Mouse (Mus musculus): ENCODE results near the gene Pold4. TPM values are rescaled to one million over a fixed set of nuclear protein-coding genes. Genes with fewer than 3 reads are reported as not detected.
A peak's percentile ranks its signal among the peaks of the same experiment; 100 is the strongest.
"Not testable (repeated sequence)": the region's sequence is repeated elsewhere in the genome, so short reads cannot be mapped to it uniquely, and the experiment has no call there.

Pold4 gene
- polyA plus RNA-seq, 1 experiment from 2014 or later: 32.4 TPM

DNA sequence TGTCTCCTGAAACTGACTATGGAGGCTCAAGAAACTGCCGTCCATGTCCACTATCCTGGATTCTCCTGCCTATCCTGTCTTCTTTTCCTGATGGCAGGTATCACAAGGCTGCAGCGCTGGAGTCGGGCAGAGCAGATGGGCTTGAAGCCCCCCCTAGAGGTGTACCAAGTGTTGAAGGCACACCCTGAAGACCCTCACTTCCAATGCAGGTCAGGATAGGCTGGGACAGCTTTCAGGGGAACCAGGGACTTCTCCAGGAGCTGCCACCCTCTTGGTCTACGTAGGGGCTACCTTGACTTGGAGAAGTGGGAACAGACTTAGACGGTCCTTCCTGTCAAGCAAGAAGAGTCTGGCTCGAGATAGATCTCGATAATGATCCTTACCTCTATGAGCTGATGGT lies 952 bp downstream of the Pold4 start:
- no peaks in the 10 kb centered on the region for H3K36me3 ChIP-seq
- H3K4me2 ChIP-seq: peak overlapping the region; percentile 71
- H3K27me3 ChIP-seq: peaks cover 14% of the 10 kb centered on the region; the same call in 1 of the 2 replicates
- 78% methylated on average over 7 of the region's 7 CpGs for WGBS
- H3K9me3 ChIP-seq: no peaks in the 10 kb centered on the region
- H3K9ac ChIP-seq: no peak overlapping the region
- peaks cover 19% of the 10 kb centered on the region for H3K4me1 ChIP-seq
- peak overlapping the region; percentile 52 for H3K4me3 ChIP-seq
- no peak for ATAC-seq (ENCODE audit: borderline replicate concordance, extremely low read depth, low FRiP score, low TSS enrichment)
- peak overlapping the region; percentile 87 for H3K27ac ChIP-seq

- Histone ChIP-seq H3K9me3 (no peaks in the 10 kb centered on the region), H3K4me1 (peaks cover 13% of the 10 kb centered on the region), H3K27me3 (peaks cover 3% of the 10 kb centered on the region; the same call in 1 of the 2 replicates), H3K4me2 (no peak overlapping the region), H3K27ac (no peak overlapping the region), H3K36me3 (no peaks in the 10 kb centered on the region), H3K4me3 (no peak overlapping the region), H3K9ac (no peak overlapping the region)
- no peak for ATAC-seq (ENCODE audit: borderline replicate concordance, extremely low read depth, low FRiP score, low TSS enrichment)
- WGBS: 66% methylated on average over 4 of the region's 4 CpGs
Observed at GRCm38 (mm10) chr19:4234548-4234947, 2.8 kb downstream of the Pold4 start.

- H3K27ac ChIP-seq: no peak overlapping the region
- H3K9ac ChIP-seq: no peak overlapping the region
- 54% methylated on average over 8 of the region's 8 CpGs for WGBS
- no peak overlapping the region for H3K4me3 ChIP-seq
- no peak overlapping the region for H3K4me2 ChIP-seq
- no peaks in the 10 kb centered on the region for H3K36me3 ChIP-seq
- no peaks in the 10 kb centered on the region for H3K9me3 ChIP-seq
- no peaks in the 10 kb centered on the region for H3K4me1 ChIP-seq
- ATAC-seq (ENCODE audit: borderline replicate concordance, extremely low read depth, low FRiP score, low TSS enrichment): no peak
- H3K27me3 ChIP-seq: no peaks in the 10 kb centered on the region
Observed at GRCm38 (mm10) chr19:4240247-4240668, 8.6 kb downstream of the Pold4 start.

GRCm38 (mm10) chr19:4242416-4242815 lies 10.7 kb downstream of the Pold4 start:
- H3K4me2 ChIP-seq: no peak overlapping the region
- no peaks in the 10 kb centered on the region for H3K9me3 ChIP-seq
- no peaks in the 10 kb centered on the region for H3K36me3 ChIP-seq
- H3K27ac ChIP-seq: no peak overlapping the region
- no peaks in the 10 kb centered on the region for H3K4me1 ChIP-seq
- H3K27me3 ChIP-seq: no peaks in the 10 kb centered on the region
- ATAC-seq (ENCODE audit: borderline replicate concordance, extremely low read depth, low FRiP score, low TSS enrichment): no peak
- 58% methylated on average over 3 of the region's 3 CpGs for WGBS
- no peak overlapping the region for H3K9ac ChIP-seq
- no peak overlapping the region for H3K4me3 ChIP-seq

GRCm38 (mm10) chr19:4244775-4245174 lies 13.1 kb downstream of the Pold4 start:
- Histone ChIP-seq H3K27ac (no peak overlapping the region), H3K4me3 (no peak overlapping the region), H3K4me2 (no peak overlapping the region), H3K4me1 (no peaks in the 10 kb centered on the region), H3K36me3 (no peaks in the 10 kb centered on the region), H3K27me3 (no peaks in the 10 kb centered on the region), H3K9me3 (no peaks in the 10 kb centered on the region), H3K9ac (no peak overlapping the region)
- no peak for ATAC-seq (ENCODE audit: borderline replicate concordance, extremely low read depth, low FRiP score, low TSS enrichment)
- WGBS: 78% methylated on average over 6 of the region's 6 CpGs

- Histone ChIP-seq H3K4me3 (no peak overlapping the region), H3K9ac (no peak overlapping the region), H3K27ac (no peak overlapping the region), H3K4me1 (no peaks in the 10 kb centered on the region), H3K36me3 (no peaks in the 10 kb centered on the region), H3K9me3 (no peaks in the 10 kb centered on the region), H3K4me2 (no peak overlapping the region), H3K27me3 (no peaks in the 10 kb centered on the region)
- 67% methylated on average over 1 of the region's 1 CpGs for WGBS
- no peak for ATAC-seq (ENCODE audit: borderline replicate concordance, extremely low read depth, low FRiP score, low TSS enrichment)
Observed at GRCm38 (mm10) chr19:4247010-4247409, 15.3 kb downstream of the Pold4 start.

GRCm38 (mm10) chr19:4248683-4249082 lies 17.0 kb downstream of the Pold4 start:
- not testable (repeated sequence) for H3K4me1 ChIP-seq; H3K27me3 ChIP-seq; H3K9ac ChIP-seq; H3K4me3 ChIP-seq; H3K27ac ChIP-seq; H3K4me2 ChIP-seq; ATAC-seq (ENCODE audit: borderline replicate concordance, extremely low read depth, low FRiP score, low TSS enrichment); H3K36me3 ChIP-seq; H3K9me3 ChIP-seq
- WGBS: 58% methylated on average over 1 of the region's 1 CpGs

- peaks cover 6% of the 10 kb centered on the region for H3K4me1 ChIP-seq
- no peak for ATAC-seq (ENCODE audit: borderline replicate concordance, extremely low read depth, low FRiP score, low TSS enrichment)
- no peaks in the 10 kb centered on the region for H3K36me3 ChIP-seq
- no peak overlapping the region for H3K9ac ChIP-seq
- 84% methylated on average over 7 of the region's 7 CpGs for WGBS
- no peak overlapping the region for H3K27ac ChIP-seq
- H3K9me3 ChIP-seq: no peaks in the 10 kb centered on the region
- H3K4me3 ChIP-seq: no peak overlapping the region
- H3K27me3 ChIP-seq: no peaks in the 10 kb centered on the region
- H3K4me2 ChIP-seq: no peak overlapping the region
Observed at GRCm38 (mm10) chr19:4254230-4254629, 22.5 kb downstream of the Pold4 start.

GRCm38 (mm10) chr19:4255583-4256162 lies 24.0 kb downstream of the Pold4 start:
- Histone ChIP-seq H3K4me2 (no peak overlapping the region), H3K9ac (no peak overlapping the region), H3K36me3 (no peaks in the 10 kb centered on the region), H3K4me1 (peaks cover 6% of the 10 kb centered on the region), H3K9me3 (no peaks in the 10 kb centered on the region), H3K4me3 (no peak overlapping the region), H3K27ac (no peak overlapping the region), H3K27me3 (no peaks in the 10 kb centered on the region)
- 70% methylated on average over 11 of the region's 11 CpGs for WGBS
- ATAC-seq (ENCODE audit: borderline replicate concordance, extremely low read depth, low FRiP score, low TSS enrichment): no peak

- no peaks in the 10 kb centered on the region for H3K27me3 ChIP-seq
- under 1% methylated on average over 41 of the region's 41 CpGs for WGBS
- peak overlapping the region; percentile 83 for H3K4me2 ChIP-seq
- peak; percentile 87 for ATAC-seq (ENCODE audit: borderline replicate concordance, extremely low read depth, low FRiP score, low TSS enrichment)
- H3K9ac ChIP-seq: peak overlapping the region; percentile 46
- H3K4me3 ChIP-seq: peak overlapping the region; percentile 55
- H3K27ac ChIP-seq: no peak overlapping the region
- no peaks in the 10 kb centered on the region for H3K9me3 ChIP-seq
- no peaks in the 10 kb centered on the region for H3K36me3 ChIP-seq
- H3K4me1 ChIP-seq: peaks cover 6% of the 10 kb centered on the region
Observed at GRCm38 (mm10) chr19:4257216-4257896, 25.7 kb downstream of the Pold4 start.

- peaks cover 6% of the 10 kb centered on the region for H3K4me1 ChIP-seq
- 19% methylated on average over 12 of the region's 12 CpGs for WGBS
- H3K27me3 ChIP-seq: no peaks in the 10 kb centered on the region
- ATAC-seq (ENCODE audit: borderline replicate concordance, extremely low read depth, low FRiP score, low TSS enrichment): no peak
- H3K36me3 ChIP-seq: no peaks in the 10 kb centered on the region
- H3K4me3 ChIP-seq: peak overlapping the region; percentile 55
- H3K4me2 ChIP-seq: peak overlapping the region; percentile 83
- no peak overlapping the region for H3K27ac ChIP-seq
- peak overlapping the region; percentile 45 for H3K9ac ChIP-seq
- H3K9me3 ChIP-seq: no peaks in the 10 kb centered on the region
Observed at GRCm38 (mm10) chr19:4257897-4258252, 26.2 kb downstream of the Pold4 start.

- Histone ChIP-seq H3K27ac (no peak overlapping the region), H3K4me2 (no peak overlapping the region), H3K4me3 (no peak overlapping the region), H3K27me3 (no peaks in the 10 kb centered on the region), H3K9me3 (no peaks in the 10 kb centered on the region), H3K4me1 (peaks cover 6% of the 10 kb centered on the region), H3K9ac (no peak overlapping the region), H3K36me3 (no peaks in the 10 kb centered on the region)
- no peak for ATAC-seq (ENCODE audit: borderline replicate concordance, extremely low read depth, low FRiP score, low TSS enrichment)
- 40% methylated on average over 8 of the region's 8 CpGs for WGBS
Observed at GRCm38 (mm10) chr19:4261038-4261698, 29.5 kb downstream of the Pold4 start.
